Mouse (Mus musculus): ENCODE measurements at regions not wholly inside any gene's neighbourhood (a gene's known extent, or its start where the extent isn't known, plus 50 kb on each side); places are given as distances from the start of the nearest gene placed in this dataset.

GRCm38 (mm10) chr5:148608178-148608577 is 55.6 kb upstream of the Ubl3 start:
- no peak for DNase-seq

GRCm38 (mm10) chr5:148605730-148606129 is 53.1 kb upstream of the Ubl3 start:
- no peak for DNase-seq

Data from cerebellum, adult 9-11 months (tissue).